Mouse (Mus musculus) sigmoid colon, adult 10 weeks (tissue): Measurements from ENCODE around the gene Cfi. TPM values are rescaled to one million over a fixed set of nuclear protein-coding genes. Genes with fewer than 3 reads are reported as not detected.

Experiments used
- polyA plus RNA-seq: library from polyadenylated mRNA; stranded (reverse); fragments of 350-450 nt; fragmentation: Illumina TruSeq; extraction: RNeasy Lipid Tissue Mini Kit (QIAGEN cat#74804); gene quantifications from one replicate; pipeline ENCODE4 v1.2.3, GENCODE M21; 2014; ENCODE audit warnings: low read depth, low replicate concordance

Gene Cfi
- not detected for polyA plus RNA-seq

GRCm38 (mm10) chr3:129835388-129835934 lies at the start of gene Cfi:
TSS of gene Cfi (plus strand) at chr3:129835884.

DNA sequence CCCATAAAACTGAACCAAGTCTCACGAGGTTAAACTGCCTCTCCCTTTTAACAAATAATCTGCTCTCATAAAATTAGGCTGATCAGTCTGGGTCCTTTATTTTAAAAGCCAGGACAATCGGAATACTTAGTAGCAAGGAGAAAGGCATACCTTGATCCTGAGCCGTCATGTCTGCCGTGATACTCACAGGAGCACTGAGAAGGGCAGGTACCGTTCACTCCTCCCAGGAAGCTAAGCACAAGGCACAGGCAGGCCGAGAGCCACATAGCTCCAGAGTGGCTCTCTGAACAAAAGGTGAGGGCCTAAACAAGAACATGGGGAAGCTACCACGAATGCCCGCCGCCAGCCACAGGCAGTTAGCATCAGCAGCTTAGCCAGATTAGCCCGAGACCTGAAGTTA lies 31.9 kb upstream of the Cfi start, which contains the start of gene Lrit3:
Gene Lrit3 (minus strand): TSS at position 266 of the 400 bp plus-strand sequence.

DNA sequence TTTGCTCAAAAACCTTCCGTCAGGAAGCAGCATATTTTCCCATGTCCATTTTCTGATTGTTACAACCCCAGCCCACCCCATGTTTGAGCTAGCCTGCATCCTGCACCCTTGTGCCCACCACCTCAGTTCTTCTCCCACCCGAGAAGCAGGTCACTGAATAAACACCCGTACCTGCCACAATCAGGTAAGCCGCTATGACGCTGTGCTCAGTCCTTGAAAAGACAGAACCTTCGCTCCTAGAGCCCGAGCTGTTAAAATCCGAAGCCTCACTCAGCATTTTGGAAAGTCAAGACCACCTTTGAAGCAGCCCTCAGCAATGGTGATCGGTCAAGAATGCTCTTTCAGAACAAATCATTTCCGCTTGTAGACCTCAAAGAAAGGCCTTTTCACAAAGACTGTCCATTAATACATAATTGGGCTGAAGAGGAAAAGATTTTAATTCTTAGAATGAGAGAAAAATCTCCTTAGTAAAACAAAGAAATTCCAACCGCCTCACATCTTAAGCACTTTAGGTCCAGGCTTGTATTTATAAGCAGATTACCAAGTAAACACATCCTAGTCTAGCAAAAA lies 13.4 kb upstream of the Cfi start, which contains the start of gene Rrh:
Gene Rrh (minus strand): TSS at position 382 of the 570 bp plus-strand sequence.

DNA sequence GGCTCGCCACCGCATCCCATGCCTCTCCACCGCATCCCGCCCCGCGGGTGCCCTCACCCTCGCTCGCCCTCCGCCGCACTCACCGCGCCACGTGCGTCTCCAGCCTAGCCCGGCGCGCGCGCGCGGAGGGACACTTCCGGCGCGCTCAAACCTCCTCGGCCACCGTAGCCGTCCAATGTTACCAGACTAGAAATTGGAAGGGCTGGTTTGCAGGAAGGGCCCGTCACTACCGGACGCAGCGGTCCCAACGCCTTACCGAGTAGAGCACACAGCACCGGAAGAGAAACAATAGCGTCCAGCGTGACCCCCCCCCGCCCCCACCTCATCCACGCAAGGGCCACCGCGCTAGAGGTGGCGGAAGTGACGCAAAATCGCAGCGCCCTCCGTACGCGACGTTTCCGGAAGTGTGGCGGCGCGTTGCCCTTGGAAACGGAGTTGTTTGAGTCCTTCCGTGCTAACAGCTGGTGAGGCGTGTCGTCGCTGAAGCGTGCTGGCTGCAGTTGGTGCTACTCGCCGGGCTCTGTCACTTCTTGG lies 4.6 kb upstream of the Cfi start, which contains the start of gene Gar1:
Gene Gar1 (minus strand): TSS at position 362 of the 534 bp plus-strand sequence.

DNA sequence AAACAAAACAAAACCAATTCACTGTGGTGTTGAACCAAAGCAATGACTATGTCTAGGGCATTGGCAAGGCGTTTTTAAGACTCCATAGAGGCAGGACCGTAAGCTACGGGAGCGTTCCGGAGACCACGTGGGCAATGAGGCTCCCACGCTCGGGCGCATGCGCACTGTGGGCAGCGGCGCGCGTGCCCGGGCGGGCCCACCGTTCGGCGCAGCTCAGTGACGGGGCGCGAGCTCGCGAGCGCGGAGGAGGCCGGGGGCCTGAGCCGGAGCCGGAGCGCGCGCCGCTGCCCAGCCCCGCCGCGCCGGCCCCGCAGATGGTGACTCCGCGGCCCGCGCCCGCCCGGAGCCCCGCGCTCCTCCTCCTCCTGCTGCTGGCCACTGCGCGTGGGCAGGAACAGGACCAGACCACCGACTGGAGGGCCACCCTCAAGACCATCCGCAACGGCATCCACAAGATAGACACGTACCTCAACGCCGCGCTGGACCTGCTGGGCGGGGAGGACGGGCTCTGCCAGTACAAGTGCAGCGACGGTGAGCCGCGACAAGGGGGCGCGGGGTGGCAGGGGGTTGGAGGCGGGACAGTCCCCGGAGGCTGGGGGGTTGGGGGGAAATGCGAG lies 42.8 kb downstream of the Cfi start, which contains the start of gene Pla2g12a:
Gene Pla2g12a (plus strand): TSS at position 202 of the 617 bp plus-strand sequence.

DNA sequence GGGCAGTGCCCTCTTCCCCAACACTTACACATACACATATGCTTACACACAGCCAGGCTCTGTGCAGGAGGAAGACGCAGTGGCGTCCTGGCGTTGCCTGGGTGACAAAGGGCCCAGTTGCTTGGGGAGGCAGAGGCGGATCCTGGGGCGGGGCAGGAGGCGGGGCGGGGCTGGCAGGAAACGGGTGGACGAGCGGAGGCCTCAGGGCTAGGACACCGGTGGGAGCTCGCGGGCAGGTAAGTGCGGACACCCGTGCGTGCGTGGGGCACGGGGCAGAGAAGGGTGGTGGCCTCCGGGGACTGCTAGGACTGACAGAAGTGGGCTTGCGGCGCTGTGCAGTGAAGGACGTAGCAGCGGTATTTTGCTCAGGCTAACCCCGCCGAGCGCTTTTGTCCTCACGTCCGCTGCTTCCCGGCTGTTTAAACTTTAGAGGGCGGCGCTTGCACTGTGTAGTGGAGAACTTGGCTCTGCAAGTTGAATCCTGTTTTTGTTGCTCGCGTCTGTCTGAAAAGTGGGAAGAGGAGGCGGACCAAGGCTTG lies 65.7 kb downstream of the Cfi start, which contains the start of gene Casp6:
Gene Casp6 (plus strand): TSS at position 155 of the 539 bp plus-strand sequence.

Other genes starting within 250 kb of the Cfi start
- 12.0 TPM for gene Egf, start 80.6 kb upstream of the Cfi start, polyA plus RNA-seq
- gene Lrit3, start 31.9 kb upstream of the Cfi start, polyA plus RNA-seq, result 0.54 TPM
- gene Rrh, start 13.3 kb upstream of the Cfi start, polyA plus RNA-seq, result 0.60 TPM
- gene Gar1, start 4.5 kb upstream of the Cfi start, polyA plus RNA-seq, result 47.0 TPM
- 6.6 TPM for gene Pla2g12a, start 42.7 kb downstream of the Cfi start, polyA plus RNA-seq
- gene Casp6, start 65.5 kb downstream of the Cfi start, polyA plus RNA-seq, result 45.4 TPM
- 15.2 TPM for gene Mcub, start 134.3 kb downstream of the Cfi start, polyA plus RNA-seq
- 49.4 TPM for gene Sec24b, start 225.7 kb downstream of the Cfi start, polyA plus RNA-seq